Mouse (Mus musculus) lung, postnatal 0 days (tissue): ENCODE measurements at regions not wholly inside any gene's neighbourhood (a gene's known extent, or its start where the extent isn't known, plus 50 kb on each side); places are given as distances from the start of the nearest gene placed in this dataset.
A peak's percentile ranks its signal among the peaks of the same experiment; 100 is the strongest.

Experiments used
- ATAC-seq: fragments of 200-750 bp; cut with Nextera tagmentation; 2 replicates; pipeline ENCODE4 v1.8.0; 2017; ENCODE audit warnings: moderate library complexity
- DNase-seq: peaks from one replicate; pipeline ENCODE4 v3.0.0-alpha.2; 2016; ENCODE audit warnings: low spot score
- H3K27ac ChIP-seq: fragments of 300-500 bp; sonication (generic); 2 replicates; pipeline ENCODE4 v1.5.1; 2014; ENCODE audit warnings: antibody characterized with exemption, mild to moderate bottlenecking, low read length, mixed read lengths
- H3K27me3 ChIP-seq: fragments of 300-500 bp; sonication (generic); replicated peaks from 2 replicates; pipeline ENCODE4 v1.6.1; 2014; ENCODE audit warnings: low read length, mixed read lengths; ENCODE audit not compliant: insufficient read depth
- H3K36me3 ChIP-seq: fragments of 300-500 bp; sonication (generic); 2 replicates; pipeline ENCODE4 v1.6.1; 2014; ENCODE audit warnings: low read length, mixed read lengths; ENCODE audit not compliant: insufficient read depth
- H3K4me1 ChIP-seq: fragments of 300-500 bp; sonication (generic); 2 replicates; pipeline ENCODE4 v1.6.1; 2014; ENCODE audit warnings: antibody characterized with exemption, low read depth, low read length, mixed read lengths; ENCODE audit not compliant: insufficient read depth
- H3K4me2 ChIP-seq: fragments of 300-500 bp; sonication (generic); replicated peaks from 2 replicates; pipeline ENCODE4 v1.6.1; 2014; ENCODE audit warnings: low read depth, mild to moderate bottlenecking, low read length, moderate library complexity, mixed read lengths
- H3K4me3 ChIP-seq: fragments of 300-500 bp; sonication (generic); 2 replicates; pipeline ENCODE4 v1.5.1; 2014; ENCODE audit warnings: low read depth, low read length
- H3K9ac ChIP-seq: fragments of 300-500 bp; sonication (generic); replicated peaks from 2 replicates; pipeline ENCODE4 v1.6.1; 2014; ENCODE audit warnings: low read depth, mild to moderate bottlenecking
- H3K9me3 ChIP-seq: fragments of 300-500 bp; sonication (generic); 2 replicates; pipeline ENCODE4 v1.6.1; 2016; ENCODE audit warnings: low read length, mixed read lengths
- CTCF ChIP-seq: IDR thresholded peaks from 2 replicates; pipeline ENCODE4 v1.5.1; 2016; ENCODE audit warnings: antibody characterized with exemption, mild to moderate bottlenecking
- EP300 ChIP-seq: IDR thresholded peaks from 2 replicates; pipeline ENCODE4 v1.6.1; 2016; ENCODE audit warnings: antibody characterized with exemption, mild to moderate bottlenecking, control low read depth
- WGBS: fragments of 180-500 bp; shearing (Covaris S2); extraction: QIAGEN DNeasy Blood & Tissue Kit; methylation state at CpG from one replicate; pipeline ENCODE4 v1.1.7; 2014; 5-methylcytosine and 5-hydroxymethylcytosine counted together

- DNase-seq: no peak
- H3K27ac ChIP-seq: no peak overlapping the region
- no peak overlapping the region for H3K4me2 ChIP-seq
- no peak overlapping the region for H3K9ac ChIP-seq
- no peak for ATAC-seq
- no peaks in the 10 kb centered on the region for H3K9me3 ChIP-seq
- TF ChIP-seq CTCF (no peak), EP300 (no peak)
- H3K4me3 ChIP-seq: no peak overlapping the region
- H3K36me3 ChIP-seq: no peaks in the 10 kb centered on the region
- no peaks in the 10 kb centered on the region for H3K27me3 ChIP-seq
- WGBS: 49% methylated on average over 5 of the region's 5 CpGs
- H3K4me1 ChIP-seq: no peaks in the 10 kb centered on the region
Observed at GRCm38 (mm10) chr6:55627228-55627627, 53.8 kb downstream of the Neurod6 start.

- Histone ChIP-seq H3K4me2 (no peak overlapping the region), H3K27me3 (no peaks in the 10 kb centered on the region), H3K4me3 (no peak overlapping the region), H3K4me1 (no peaks in the 10 kb centered on the region), H3K27ac (no peak overlapping the region), H3K36me3 (no peaks in the 10 kb centered on the region), H3K9ac (no peak overlapping the region), H3K9me3 (no peaks in the 10 kb centered on the region)
- DNase-seq (no peak), ATAC-seq (no peak)
- WGBS: 82% methylated on average over 3 of the region's 3 CpGs
- no peak for TF ChIP-seq EP300
- TF ChIP-seq CTCF: no peak
Observed at GRCm38 (mm10) chr6:55620366-55620765, 60.7 kb downstream of the Neurod6 start.

DNA sequence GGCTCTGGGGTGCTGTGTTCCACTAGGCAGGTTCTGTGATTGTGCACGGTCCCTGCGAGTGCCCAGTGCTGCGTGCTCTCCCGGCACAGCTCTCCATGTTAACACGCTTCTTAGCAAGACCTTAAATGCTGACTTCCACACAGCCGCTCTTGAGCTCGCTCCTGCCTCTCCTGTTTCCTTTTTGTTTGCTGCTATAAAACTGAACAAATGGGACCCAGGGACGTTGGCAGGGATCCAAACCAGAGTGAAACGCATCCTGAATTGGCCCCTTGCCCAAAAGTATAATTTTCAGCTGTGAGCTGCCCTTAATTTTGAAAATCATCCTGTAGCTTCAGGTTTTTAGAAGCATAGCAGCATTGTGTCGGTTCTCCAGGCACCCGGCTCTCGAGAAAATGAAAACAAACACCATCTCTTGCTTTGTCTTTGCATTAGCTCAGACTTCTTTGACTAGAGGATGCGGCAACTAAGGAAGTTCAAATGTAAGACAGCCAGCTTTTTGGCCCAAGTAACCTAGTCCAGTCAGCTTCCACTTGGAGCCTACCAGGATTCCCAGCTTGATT lies 63.1 kb downstream of the Neurod6 start:
- Histone ChIP-seq H3K4me3 (peak overlapping the region; percentile 15; the same call in 1 of the 2 replicates), H3K4me1 (no peaks in the 10 kb centered on the region), H3K4me2 (peak overlapping the region; percentile 50), H3K9me3 (no peaks in the 10 kb centered on the region), H3K27ac (no peak overlapping the region), H3K9ac (no peak overlapping the region), H3K27me3 (no peaks in the 10 kb centered on the region), H3K36me3 (no peaks in the 10 kb centered on the region)
- WGBS: 13% methylated on average over 13 of the region's 13 CpGs
- DNase-seq: peak; percentile 29
- TF ChIP-seq EP300 (no peak), CTCF (no peak)
- no peak for ATAC-seq

DNA sequence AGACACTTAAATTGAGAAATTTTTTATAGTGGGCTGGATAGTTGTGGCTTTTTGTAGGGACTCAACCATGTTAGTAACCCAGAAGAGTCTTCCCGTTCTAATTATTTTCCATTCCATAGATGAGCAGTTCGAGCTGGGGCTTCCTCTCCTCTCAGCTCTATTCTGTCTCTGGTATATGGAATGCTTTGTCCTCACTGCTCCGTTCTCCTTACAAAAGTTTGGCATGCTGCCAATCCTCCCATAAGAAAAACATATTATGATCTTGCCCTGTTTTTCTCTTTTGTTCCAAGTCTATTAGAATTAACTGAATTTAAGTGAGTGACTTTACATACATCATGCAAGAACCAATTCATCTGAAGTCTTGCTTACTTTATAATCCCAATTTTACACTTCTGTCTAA lies 70.7 kb downstream of the Neurod6 start:
- H3K9ac ChIP-seq: no peak overlapping the region
- H3K9me3 ChIP-seq: no peaks in the 10 kb centered on the region
- no peak for ATAC-seq
- H3K27ac ChIP-seq: no peak overlapping the region
- DNase-seq: no peak
- no peak overlapping the region for H3K4me3 ChIP-seq
- 36% methylated on average over 3 of the region's 3 CpGs for WGBS
- H3K4me1 ChIP-seq: no peaks in the 10 kb centered on the region
- no peaks in the 10 kb centered on the region for H3K27me3 ChIP-seq
- no peaks in the 10 kb centered on the region for H3K36me3 ChIP-seq
- TF ChIP-seq EP300 (no peak), CTCF (no peak)
- H3K4me2 ChIP-seq: no peak overlapping the region

DNA sequence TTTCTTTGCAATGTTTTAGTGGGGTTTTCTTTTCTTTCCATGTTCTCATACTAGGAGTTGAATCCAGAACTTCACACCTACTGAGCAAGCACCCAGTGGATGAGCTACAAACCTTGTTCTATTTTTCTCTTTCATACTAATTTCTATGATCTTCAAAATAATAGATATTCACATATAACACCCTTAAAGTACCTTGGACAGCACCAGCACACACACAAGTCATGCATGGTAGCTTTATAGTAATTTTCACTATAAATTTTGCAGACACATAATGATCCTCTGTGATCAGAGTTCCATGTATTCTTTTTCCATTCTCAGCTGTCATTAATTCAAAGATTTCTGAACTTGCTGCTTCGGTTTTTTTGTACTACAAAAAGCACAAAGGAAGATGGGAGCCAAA lies 71.1 kb downstream of the Neurod6 start:
- Histone ChIP-seq H3K4me3 (no peak overlapping the region), H3K27ac (no peak overlapping the region), H3K27me3 (no peaks in the 10 kb centered on the region), H3K9ac (no peak overlapping the region), H3K4me2 (no peak overlapping the region), H3K36me3 (no peaks in the 10 kb centered on the region), H3K9me3 (no peaks in the 10 kb centered on the region), H3K4me1 (no peaks in the 10 kb centered on the region)
- no peak for TF ChIP-seq CTCF
- no peak for TF ChIP-seq EP300
- 64% methylated on average over 1 of the region's 1 CpGs for WGBS
- no peak for DNase-seq
- ATAC-seq: no peak

GRCm38 (mm10) chr6:55609053-55609452 lies 72.0 kb downstream of the Neurod6 start:
- Histone ChIP-seq H3K9me3 (no peaks in the 10 kb centered on the region), H3K9ac (no peak overlapping the region), H3K4me1 (no peaks in the 10 kb centered on the region), H3K36me3 (no peaks in the 10 kb centered on the region), H3K27me3 (no peaks in the 10 kb centered on the region), H3K4me2 (no peak overlapping the region), H3K4me3 (no peak overlapping the region), H3K27ac (no peak overlapping the region)
- DNase-seq (no peak), ATAC-seq (no peak)
- WGBS: 54% methylated on average over 1 of the region's 1 CpGs
- TF ChIP-seq EP300 (no peak), CTCF (no peak)

- no peak for ATAC-seq
- H3K9ac ChIP-seq: no peak overlapping the region
- no peaks in the 10 kb centered on the region for H3K36me3 ChIP-seq
- H3K4me1 ChIP-seq: no peaks in the 10 kb centered on the region
- no peaks in the 10 kb centered on the region for H3K27me3 ChIP-seq
- H3K9me3 ChIP-seq: no peaks in the 10 kb centered on the region
- DNase-seq: no peak
- no peak overlapping the region for H3K4me3 ChIP-seq
- no peak overlapping the region for H3K4me2 ChIP-seq
- no peak overlapping the region for H3K27ac ChIP-seq
- 82% methylated on average over 4 of the region's 4 CpGs for WGBS
- TF ChIP-seq CTCF: no peak
- TF ChIP-seq EP300: no peak
Observed at GRCm38 (mm10) chr6:55597088-55597487, 84.0 kb downstream of the Neurod6 start.
